Mouse (Mus musculus): ENCODE results near the gene Myog. TPM values are rescaled to one million over a fixed set of nuclear protein-coding genes. Genes with fewer than 3 reads are reported as not detected.

Gene Myog
- 1.3 and 2.6 TPM in 2 replicates for polyA plus RNA-seq (2012; rRNA removed)

- no peak for DNase-seq (ENCODE audit: low read depth)
- TF ChIP-seq CTCF (IDR thresholded peaks at IDR 0.05; ENCODE audit: borderline replicate concordance, extremely low read depth, insufficient read depth, insufficient read length) (no peak), POLR2A (IDR thresholded peaks at IDR 0.05; ENCODE audit: borderline replicate concordance, extremely low read depth, insufficient read depth, insufficient read length, poor library complexity, severe bottlenecking) (no peak)
Observed at GRCm38 (mm10) chr1:134289598-134290099, at the start of gene Myog. Myog (plus strand) TSS chr1:134289989.

- DNase-seq (ENCODE audit: low read depth), result no peak
- TF ChIP-seq POLR2A (IDR thresholded peaks at IDR 0.05; ENCODE audit: borderline replicate concordance, extremely low read depth, insufficient read depth, insufficient read length, poor library complexity, severe bottlenecking) (no peak), CTCF (IDR thresholded peaks at IDR 0.05; ENCODE audit: borderline replicate concordance, extremely low read depth, insufficient read depth, insufficient read length) (no peak)
Observed at GRCm38 (mm10) chr1:134240701-134241100, 49.1 kb upstream of the Myog start.

- DNase-seq (ENCODE audit: low read depth), result no peak
Observed at GRCm38 (mm10) chr1:134241298-134241697, 48.5 kb upstream of the Myog start.

GRCm38 (mm10) chr1:134242286-134242685 is 47.5 kb upstream of the Myog start:
- DNase-seq (ENCODE audit: low read depth), result no peak
- no peak for TF ChIP-seq POLR2A (IDR thresholded peaks at IDR 0.05; ENCODE audit: borderline replicate concordance, extremely low read depth, insufficient read depth, insufficient read length, poor library complexity, severe bottlenecking)
- TF ChIP-seq CTCF (IDR thresholded peaks at IDR 0.05; ENCODE audit: borderline replicate concordance, extremely low read depth, insufficient read depth, insufficient read length), result no peak

More at GRCm38 (mm10) chr1:134241298-134241697, 48.5 kb upstream of the Myog start:
- TF ChIP-seq POLR2A (IDR thresholded peaks at IDR 0.05; ENCODE audit: borderline replicate concordance, extremely low read depth, insufficient read depth, insufficient read length, poor library complexity, severe bottlenecking) (no peak), CTCF (IDR thresholded peaks at IDR 0.05; ENCODE audit: borderline replicate concordance, extremely low read depth, insufficient read depth, insufficient read length) (no peak)

- no peak for TF ChIP-seq CTCF (IDR thresholded peaks at IDR 0.05; ENCODE audit: borderline replicate concordance, extremely low read depth, insufficient read depth, insufficient read length)
Observed at GRCm38 (mm10) chr1:134243505-134243904, 46.3 kb upstream of the Myog start.

GRCm38 (mm10) chr1:134243948-134244914 is 45.6 kb upstream of the Myog start:
- TF ChIP-seq POLR2A (IDR thresholded peaks at IDR 0.05; ENCODE audit: borderline replicate concordance, extremely low read depth, insufficient read depth, insufficient read length, poor library complexity, severe bottlenecking) (no peak), CTCF (IDR thresholded peaks at IDR 0.05; ENCODE audit: borderline replicate concordance, extremely low read depth, insufficient read depth, insufficient read length) (peak; percentile 97)
- peak; percentile 89 for DNase-seq (ENCODE audit: low read depth)

More at GRCm38 (mm10) chr1:134243505-134243904, 46.3 kb upstream of the Myog start:
- no peak for DNase-seq (ENCODE audit: low read depth)

GRCm38 (mm10) chr1:134245004-134245717 is 44.6 kb upstream of the Myog start:
- TF ChIP-seq CTCF (IDR thresholded peaks at IDR 0.05; ENCODE audit: borderline replicate concordance, extremely low read depth, insufficient read depth, insufficient read length), result no peak
- TF ChIP-seq POLR2A (IDR thresholded peaks at IDR 0.05; ENCODE audit: borderline replicate concordance, extremely low read depth, insufficient read depth, insufficient read length, poor library complexity, severe bottlenecking), result no peak
- no peak for DNase-seq (ENCODE audit: low read depth)

GRCm38 (mm10) chr1:134246590-134246989 is 43.2 kb upstream of the Myog start:
- no peak for TF ChIP-seq CTCF (IDR thresholded peaks at IDR 0.05; ENCODE audit: borderline replicate concordance, extremely low read depth, insufficient read depth, insufficient read length)
- no peak for TF ChIP-seq POLR2A (IDR thresholded peaks at IDR 0.05; ENCODE audit: borderline replicate concordance, extremely low read depth, insufficient read depth, insufficient read length, poor library complexity, severe bottlenecking)
- peak; percentile 38 for DNase-seq (ENCODE audit: low read depth)

GRCm38 (mm10) chr1:134249681-134250080 is 40.1 kb upstream of the Myog start:
- DNase-seq (ENCODE audit: low read depth), result peak; percentile 52

GRCm38 (mm10) chr1:134264341-134264740 is 25.4 kb upstream of the Myog start:
- no peak for DNase-seq (ENCODE audit: low read depth)
- TF ChIP-seq POLR2A (IDR thresholded peaks at IDR 0.05; ENCODE audit: borderline replicate concordance, extremely low read depth, insufficient read depth, insufficient read length, poor library complexity, severe bottlenecking) (no peak), CTCF (IDR thresholded peaks at IDR 0.05; ENCODE audit: borderline replicate concordance, extremely low read depth, insufficient read depth, insufficient read length) (no peak)

GRCm38 (mm10) chr1:134265797-134266196 is 24.0 kb upstream of the Myog start:
- DNase-seq (ENCODE audit: low read depth), result peak; percentile 69
- TF ChIP-seq CTCF (IDR thresholded peaks at IDR 0.05; ENCODE audit: borderline replicate concordance, extremely low read depth, insufficient read depth, insufficient read length) (no peak), POLR2A (IDR thresholded peaks at IDR 0.05; ENCODE audit: borderline replicate concordance, extremely low read depth, insufficient read depth, insufficient read length, poor library complexity, severe bottlenecking) (no peak)
